Mouse (Mus musculus): ENCODE data around the gene Atp2a1. TPM values are rescaled to one million over a fixed set of nuclear protein-coding genes. Genes with fewer than 3 reads are reported as not detected.

Atp2a1 gene
- 0.15 and 0.22 TPM in 2 replicates for polyA plus RNA-seq (2021; fragmentation: Nextera tagmentation)
- long read RNA-seq, experiment 1, partial matches to known transcripts, result 0 of 1 reads
- long read RNA-seq, experiment 1, other reads (novel, unspliced or antisense), result 1 of 1 reads
- long read RNA-seq, experiment 2, result 0 reads

DNA sequence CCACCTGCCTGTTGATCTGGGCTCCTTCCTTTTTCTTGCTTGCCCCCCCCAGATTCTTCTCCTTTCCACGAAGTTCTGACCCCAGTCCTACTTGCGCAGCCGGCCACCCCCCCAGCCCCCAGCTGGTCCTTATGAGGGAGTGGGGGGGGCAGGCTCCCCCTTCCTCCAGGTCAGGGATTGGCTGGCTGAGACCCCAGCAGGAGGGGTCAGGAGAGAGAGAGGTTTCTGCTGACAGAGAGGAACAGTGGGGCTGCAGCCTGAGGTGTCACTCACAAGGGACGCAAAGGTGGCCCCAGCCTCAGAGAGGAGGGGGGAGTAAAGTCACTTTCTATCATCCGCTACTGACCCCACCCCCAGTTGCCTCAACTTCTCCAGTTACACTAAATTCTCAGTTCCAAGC lies at the start of gene Atp2a1:
Gene Atp2a1 (minus strand): TSS at position 105 of the 400 bp plus-strand sequence.

DNA sequence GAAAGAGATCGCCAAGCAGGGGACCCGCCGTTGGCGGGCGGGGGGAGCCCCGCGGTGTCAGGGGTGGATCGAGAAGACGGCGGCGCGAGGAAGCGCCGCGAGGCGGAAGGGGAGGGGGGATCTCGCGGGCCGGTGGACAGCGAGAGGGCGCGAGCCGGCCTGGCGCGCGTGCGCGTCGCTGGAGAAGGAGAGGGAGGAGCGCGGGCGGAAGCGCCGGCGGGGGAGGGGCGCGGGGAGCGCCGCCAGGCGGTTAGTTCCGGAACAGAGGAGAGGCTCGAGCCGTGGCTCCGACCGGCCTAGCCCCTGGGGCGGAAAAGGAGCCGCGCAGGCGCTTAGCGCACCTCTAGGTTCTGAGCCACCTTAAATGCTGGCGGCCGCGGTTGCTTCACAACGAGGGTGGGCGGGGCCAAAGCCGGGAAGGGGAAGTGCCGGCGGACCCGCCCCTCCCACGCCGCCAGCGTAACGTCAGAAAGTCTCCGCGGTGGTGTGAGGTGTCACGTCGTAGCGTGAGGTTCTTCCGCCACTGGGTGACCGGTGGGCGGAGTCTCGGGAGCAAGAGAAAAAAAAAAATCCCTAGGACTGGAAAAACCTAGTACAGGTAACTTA lies 40.5 kb upstream of the Atp2a1 start, which contains the start of gene Atxn2l:
Gene Atxn2l (minus strand): TSS at position 165 of the 606 bp plus-strand sequence.

DNA sequence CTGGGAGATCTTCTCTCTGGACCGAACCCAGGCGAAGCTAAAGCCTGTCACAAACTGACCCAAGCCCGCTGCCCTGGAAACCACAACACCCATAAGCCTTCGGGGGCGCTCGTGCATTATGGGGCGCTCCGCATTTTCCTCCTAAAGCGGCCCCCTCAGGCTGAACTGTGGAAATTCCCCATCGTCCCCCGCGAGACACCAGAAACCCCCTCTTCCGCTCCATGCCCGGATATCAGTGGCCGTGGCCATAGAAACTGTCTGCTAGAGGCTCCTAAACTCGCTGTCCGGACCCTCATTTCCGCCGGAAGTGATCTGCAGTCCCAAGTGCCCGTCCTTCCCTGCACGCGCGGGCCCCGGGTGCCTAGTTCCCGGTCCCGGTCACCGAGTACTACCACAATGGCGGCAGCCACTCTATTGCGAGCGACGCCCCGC lies 24.2 kb upstream of the Atp2a1 start, which contains the start of gene Tufm:
Gene Tufm (plus strand): TSS at position 310 of the 432 bp plus-strand sequence.

DNA sequence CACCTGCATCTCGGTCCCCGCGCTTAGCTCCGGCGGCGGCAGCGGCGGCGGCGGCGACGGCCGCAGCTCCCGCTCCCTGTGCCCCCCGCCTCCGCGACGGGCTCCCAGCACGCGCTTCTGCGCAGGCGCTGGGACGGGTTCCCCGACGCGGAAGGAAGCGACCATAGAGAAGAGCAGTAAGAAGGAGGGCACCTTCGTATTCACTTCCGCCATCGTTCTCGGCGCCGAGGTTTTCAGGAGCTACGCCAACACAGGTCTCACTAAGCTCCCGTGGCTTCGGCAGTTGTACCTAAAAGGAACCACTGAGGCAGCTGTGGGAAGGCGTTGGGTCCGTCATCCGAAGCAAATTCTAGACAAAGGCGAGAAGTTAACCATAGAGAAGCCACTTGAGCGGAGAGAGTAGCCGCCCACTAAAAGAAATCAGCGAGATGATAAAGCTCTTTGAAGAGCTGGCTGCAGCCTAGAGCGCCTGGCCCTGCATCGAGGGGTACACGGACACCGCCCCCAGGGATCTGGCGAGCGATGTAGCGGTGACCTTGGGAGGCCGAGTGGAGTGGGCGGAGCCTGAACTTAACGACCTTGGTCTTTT lies 12.2 kb upstream of the Atp2a1 start, which contains the start of gene Sh2b1:
Gene Sh2b1 (minus strand): TSS at position 432 of the 589 bp plus-strand sequence.

DNA sequence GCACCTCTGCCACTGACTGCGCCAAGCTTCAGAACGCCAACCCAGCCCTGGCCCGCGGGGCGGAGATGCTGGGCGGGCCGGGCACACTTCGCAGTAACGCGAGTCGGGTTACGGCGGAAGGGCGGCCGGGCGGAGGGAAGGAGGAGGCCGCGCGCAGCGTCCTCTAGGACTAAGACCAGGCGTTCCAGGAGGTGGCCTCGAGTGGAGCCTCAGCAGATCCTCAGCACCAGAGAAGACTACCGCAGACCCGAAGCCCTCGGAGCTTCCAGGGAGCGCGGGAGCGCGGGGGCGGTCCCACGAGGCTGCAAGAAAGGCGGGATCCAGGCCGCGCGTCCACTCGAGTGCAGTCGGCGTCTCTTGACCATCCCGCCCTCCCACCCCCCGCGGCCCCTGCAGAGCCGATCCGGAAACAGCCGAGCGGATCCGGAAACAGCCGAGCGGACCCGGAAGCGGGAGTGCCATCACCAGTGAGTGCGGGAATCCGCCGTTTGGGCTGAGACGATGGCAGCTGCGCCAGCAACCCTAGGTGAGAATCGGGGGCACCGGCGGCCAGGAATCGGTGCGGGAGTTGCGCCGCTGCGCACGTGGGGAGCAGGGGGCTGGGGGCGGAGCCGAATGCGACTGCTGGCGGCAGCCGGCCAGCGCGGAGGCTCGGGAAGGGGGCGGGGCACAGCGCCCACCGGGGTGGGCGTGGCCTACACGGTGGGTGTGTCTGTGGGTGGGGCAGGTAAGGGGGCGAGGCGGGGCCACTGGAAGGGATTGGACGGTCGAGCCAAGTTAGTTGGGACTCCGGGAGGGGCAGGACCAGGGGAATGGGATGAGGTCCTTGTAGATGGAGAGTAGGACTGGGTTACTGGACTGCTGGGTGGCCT lies 34.0 kb downstream of the Atp2a1 start, which contains the start of gene Rabep2:
Gene Rabep2 (plus strand): TSS at position 129 of the 872 bp plus-strand sequence.

DNA sequence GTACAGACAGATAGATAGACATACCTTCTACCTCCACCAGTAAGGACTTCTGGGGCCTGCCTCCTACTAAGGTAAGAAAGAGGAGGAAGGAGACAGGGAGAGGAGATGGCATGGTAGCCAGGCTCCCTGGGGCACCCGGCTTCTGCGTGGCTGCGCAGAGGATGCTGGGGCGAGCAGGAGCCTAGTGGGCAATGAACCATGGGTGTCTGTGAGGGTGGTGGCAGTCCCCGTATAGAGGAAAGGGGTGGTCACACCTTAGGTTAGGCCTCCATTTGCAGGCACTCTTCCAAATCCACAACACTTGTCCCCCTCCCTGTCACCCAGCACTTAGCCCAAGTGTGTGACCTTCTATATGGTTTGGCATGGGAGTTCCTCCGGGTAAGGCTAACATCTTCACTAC lies 48.2 kb downstream of the Atp2a1 start, which contains the start of gene Cd19:
Gene Cd19 (minus strand): TSS at position 165 of the 400 bp plus-strand sequence.

DNA sequence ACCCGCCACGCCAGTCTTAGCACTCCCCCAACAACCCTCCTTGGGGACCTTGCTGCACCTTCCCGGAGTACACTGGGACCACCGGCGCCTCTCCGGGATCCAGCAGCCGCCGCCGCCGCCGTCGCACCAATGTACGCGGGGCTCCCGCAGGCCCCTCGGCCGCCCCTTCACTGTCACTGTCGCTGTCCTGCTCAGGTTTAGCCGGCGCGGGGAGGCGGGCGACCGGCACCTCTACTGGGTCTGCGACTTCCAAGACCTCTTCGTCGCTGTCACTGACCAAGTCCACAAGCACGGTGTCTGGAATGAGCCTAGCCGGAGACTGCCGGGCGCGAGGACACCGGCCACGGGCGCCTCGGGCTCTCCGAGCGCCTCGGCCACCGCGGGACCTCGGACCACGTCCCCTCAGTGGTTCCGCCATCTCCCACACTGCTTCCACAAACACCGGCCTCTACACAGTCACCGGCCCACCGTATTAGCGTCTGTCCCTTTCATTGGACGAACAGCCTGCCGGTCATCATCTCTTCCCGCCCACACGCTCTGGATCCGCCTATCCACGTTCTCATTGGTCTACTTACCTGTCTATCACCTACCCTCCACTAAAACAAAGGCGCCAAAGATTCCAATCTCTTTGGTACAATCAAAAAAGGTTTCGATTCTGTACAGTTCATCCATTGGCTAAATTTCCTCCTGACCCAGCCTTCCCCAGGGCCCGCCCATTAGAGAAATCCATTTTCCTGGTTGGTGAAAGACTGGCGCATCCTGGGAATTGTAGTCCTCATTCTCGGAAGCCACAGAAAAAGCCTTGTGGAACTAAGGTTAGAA lies 66.4 kb downstream of the Atp2a1 start, which contains the start of gene Nfatc2ip:
Gene Nfatc2ip (minus strand): TSS at position 440 of the 822 bp plus-strand sequence.

Other genes starting within 250 kb of the Atp2a1 start
- gene Sbk1, start 190.5 kb downstream of the Atp2a1 start, polyA plus RNA-seq (2021; fragmentation: Nextera tagmentation), result 4.2 and 12.0 TPM in 2 replicates
- 0.23 TPM in 1 of 2 replicates, not detected in the other for gene Lat, start 93.5 kb downstream of the Atp2a1 start, polyA plus RNA-seq (2021; fragmentation: Nextera tagmentation)
- 54.9 and 66.0 TPM in 2 replicates for gene Spns1, start 85.7 kb downstream of the Atp2a1 start, polyA plus RNA-seq (2021; fragmentation: Nextera tagmentation)
- 0.64 and 0.77 TPM in 2 replicates for gene Nfatc2ip, start 66.4 kb downstream of the Atp2a1 start, polyA plus RNA-seq (2021; fragmentation: Nextera tagmentation)
- not detected in 2 replicates for gene Cd19, start 48.2 kb downstream of the Atp2a1 start, polyA plus RNA-seq (2021; fragmentation: Nextera tagmentation)
- 7.3 and 9.3 TPM in 2 replicates for gene Rabep2, start 34.3 kb downstream of the Atp2a1 start, polyA plus RNA-seq (2021; fragmentation: Nextera tagmentation)
- 24.0 and 39.6 TPM in 2 replicates for gene Sh2b1, start 12.3 kb upstream of the Atp2a1 start, polyA plus RNA-seq (2021; fragmentation: Nextera tagmentation)
- gene Tufm, start 24.3 kb upstream of the Atp2a1 start, polyA plus RNA-seq (2021; fragmentation: Nextera tagmentation), result 83.4 and 84.3 TPM in 2 replicates
- 24.0 and 51.0 TPM in 2 replicates for gene Atxn2l, start 40.3 kb upstream of the Atp2a1 start, polyA plus RNA-seq (2021; fragmentation: Nextera tagmentation)
- 172 and 199 TPM in 2 replicates for gene Eif3c, start 103.3 kb upstream of the Atp2a1 start, polyA plus RNA-seq (2021; fragmentation: Nextera tagmentation)
- 0.43 and 0.50 TPM in 2 replicates for gene Apobr, start 121.8 kb upstream of the Atp2a1 start, polyA plus RNA-seq (2021; fragmentation: Nextera tagmentation)
- gene Cln3, start 122.7 kb upstream of the Atp2a1 start, polyA plus RNA-seq (2021; fragmentation: Nextera tagmentation), result 14.3 and 14.5 TPM in 2 replicates
- gene Il27, start 131.8 kb upstream of the Atp2a1 start, polyA plus RNA-seq (2021; fragmentation: Nextera tagmentation), result not detected in 2 replicates
- gene Nupr1, start 167.8 kb upstream of the Atp2a1 start, polyA plus RNA-seq (2021; fragmentation: Nextera tagmentation), result 44.2 and 54.6 TPM in 2 replicates
- 29.1 and 30.0 TPM in 2 replicates for gene Sgf29, start 186.2 kb upstream of the Atp2a1 start, polyA plus RNA-seq (2021; fragmentation: Nextera tagmentation)
- gene Sult1a1, start 213.3 kb upstream of the Atp2a1 start, polyA plus RNA-seq (2021; fragmentation: Nextera tagmentation), result 13.9 and 18.1 TPM in 2 replicates
- gene Bola2, start 232.3 kb upstream of the Atp2a1 start, polyA plus RNA-seq (2021; fragmentation: Nextera tagmentation), result 240 and 251 TPM in 2 replicates
- 10.0 and 10.4 TPM in 2 replicates for gene Slx1b, start 232.7 kb upstream of the Atp2a1 start, polyA plus RNA-seq (2021; fragmentation: Nextera tagmentation)
- gene Coro1a, start 244.7 kb upstream of the Atp2a1 start, polyA plus RNA-seq (2021; fragmentation: Nextera tagmentation), result 128 and 147 TPM in 2 replicates